Mouse (Mus musculus) cortical plate, adult 2 months (tissue): ENCODE data around the gene Dcst1. TPM values are rescaled to one million over a fixed set of nuclear protein-coding genes. Genes with fewer than 3 reads are reported as not detected.
A peak's percentile ranks its signal among the peaks of the same experiment; 100 is the strongest.

ENCODE experiments used
- H3K27ac ChIP-seq: fragments of 200-500 bp; 2 replicates; pipeline ENCODE4 v1.5.1; 2012; ENCODE audit warnings: low read length, control low read depth, inconsistent platforms; ENCODE audit not compliant: insufficient read depth
- H3K4me1 ChIP-seq: fragments of 200-500 bp; 2 replicates; pipeline ENCODE4 v1.6.1; 2011; ENCODE audit warnings: low read length; ENCODE audit not compliant: control insufficient read depth, insufficient read depth
- H3K4me3 ChIP-seq: fragments of 200-500 bp; 2 replicates; pipeline ENCODE4 v1.5.1; 2011; ENCODE audit warnings: mild to moderate bottlenecking, low read length, control low read depth; ENCODE audit not compliant: insufficient read depth
- CTCF ChIP-seq: fragments of 200-500 bp; IDR thresholded peaks from 2 replicates; pipeline ENCODE4 v1.5.1; 2011; ENCODE audit warnings: mild to moderate bottlenecking, control low read depth, low read length; ENCODE audit not compliant: insufficient read depth; ENCODE audit errors: extremely low read depth
- POLR2A ChIP-seq: fragments of 200-500 bp; IDR thresholded peaks from 2 replicates; pipeline ENCODE4 v1.6.1; 2011; ENCODE audit warnings: mild to moderate bottlenecking, low read length, control low read depth; ENCODE audit not compliant: insufficient read depth; ENCODE audit errors: extremely low read depth
- polyA plus RNA-seq: library from polyadenylated mRNA; depleted of rRNA; stranded (reverse); fragments of >200 nt; gene quantifications from 2 replicates; pipeline ENCODE4 v1.2.3, GENCODE M21; 2012

The Dcst1 gene
- polyA plus RNA-seq, 1 experiment = not detected

DNA sequence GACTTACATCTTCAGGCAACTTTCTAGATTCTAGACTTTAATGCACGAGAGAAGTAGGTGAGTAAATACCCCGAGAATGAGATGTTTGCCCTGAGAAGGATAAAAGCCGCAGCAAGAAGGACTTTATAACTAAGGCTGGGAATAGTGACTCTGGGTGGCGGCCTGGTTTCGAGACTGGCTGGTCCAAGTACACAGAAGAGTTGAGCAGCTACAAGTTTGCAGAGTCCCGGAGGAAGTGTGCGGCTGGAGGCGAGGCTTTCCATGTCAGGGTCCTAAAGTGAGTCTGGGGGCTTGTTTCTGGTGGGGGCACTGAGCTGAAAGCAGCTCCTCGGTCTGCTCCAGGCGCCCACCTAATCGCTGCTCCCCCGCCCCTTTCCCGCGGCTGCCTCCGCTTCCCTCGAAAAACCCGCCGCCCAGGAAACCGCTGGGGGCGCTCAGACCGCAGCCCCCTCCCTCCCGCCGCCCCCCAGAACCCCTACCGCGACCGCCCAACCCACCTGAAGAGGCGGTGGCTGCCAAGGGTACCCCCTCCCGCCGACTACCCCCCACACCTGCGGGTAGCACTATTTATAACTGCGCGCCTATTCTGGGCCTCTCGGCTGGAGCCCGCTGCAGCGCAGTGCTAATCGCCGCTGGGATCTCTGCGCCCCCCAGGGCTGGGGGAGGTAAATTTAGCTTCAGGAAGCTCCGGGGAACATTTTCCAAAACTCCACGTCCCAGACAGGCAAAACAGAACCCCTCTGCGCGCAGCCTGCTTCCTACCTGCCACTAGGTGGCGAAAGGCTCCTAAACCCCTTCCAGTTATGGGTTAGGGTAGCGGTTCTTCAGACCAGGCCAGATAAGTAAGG is 31.0 kb upstream of the Dcst1 start:
- Histone ChIP-seq H3K4me3 (peak overlapping the region; percentile 56), H3K4me1 (peaks cover 5% of the 10 kb centered on the region), H3K27ac (no peak overlapping the region)
- no peak for TF ChIP-seq POLR2A
- TF ChIP-seq CTCF = peak; percentile 78

- TF ChIP-seq POLR2A = no peak
- no peak for TF ChIP-seq CTCF
- Histone ChIP-seq H3K27ac (peak overlapping the region; percentile 47; the same call in 1 of the 2 replicates), H3K4me1 (peaks cover 5% of the 10 kb centered on the region), H3K4me3 (peak overlapping the region; percentile 56; the same call in 1 of the 2 replicates)
Measured at GRCm38 (mm10) chr3:89395419-89395805, 30.4 kb upstream of the Dcst1 start.

- H3K4me1 ChIP-seq = peaks cover 5% of the 10 kb centered on the region
- H3K27ac ChIP-seq = peak overlapping the region; percentile 47; the same call in 1 of the 2 replicates
- peak overlapping the region; percentile 56 for H3K4me3 ChIP-seq
Measured at GRCm38 (mm10) chr3:89394894-89395256, 29.8 kb upstream of the Dcst1 start.

GRCm38 (mm10) chr3:89394006-89394893 is 29.2 kb upstream of the Dcst1 start, which contains the start of gene Zbtb7b:
TSS of gene Zbtb7b (minus strand) at chr3:89394776.
- H3K4me3 ChIP-seq = peak within 1 kb of the TSS; percentile 56
- H3K4me1 ChIP-seq = peaks cover 5% of the 10 kb centered on the region
- TF ChIP-seq CTCF = no peak
- no peak for TF ChIP-seq POLR2A
- peak within 1 kb of the TSS; percentile 85 for H3K27ac ChIP-seq

More at GRCm38 (mm10) chr3:89394894-89395256, 29.8 kb upstream of the Dcst1 start:
- TF ChIP-seq POLR2A (0 out of 2 replicates have a peak, but pooled peaks have one; percentile 26), CTCF (no peak)

GRCm38 (mm10) chr3:89393605-89394004 is 28.6 kb upstream of the Dcst1 start:
- TF ChIP-seq CTCF (no peak), POLR2A (peak; percentile 55)
- Histone ChIP-seq H3K4me3 (peak overlapping the region; percentile 56), H3K27ac (peak overlapping the region; percentile 85), H3K4me1 (peaks cover 5% of the 10 kb centered on the region)

- Histone ChIP-seq H3K27ac (0 out of 2 replicates have a peak overlapping the region, but pooled peaks have one; percentile 51), H3K4me3 (peak overlapping the region; percentile 56), H3K4me1 (peaks cover 5% of the 10 kb centered on the region)
- TF ChIP-seq POLR2A (no peak), CTCF (no peak)
Measured at GRCm38 (mm10) chr3:89392871-89393311, 27.8 kb upstream of the Dcst1 start.

DNA sequence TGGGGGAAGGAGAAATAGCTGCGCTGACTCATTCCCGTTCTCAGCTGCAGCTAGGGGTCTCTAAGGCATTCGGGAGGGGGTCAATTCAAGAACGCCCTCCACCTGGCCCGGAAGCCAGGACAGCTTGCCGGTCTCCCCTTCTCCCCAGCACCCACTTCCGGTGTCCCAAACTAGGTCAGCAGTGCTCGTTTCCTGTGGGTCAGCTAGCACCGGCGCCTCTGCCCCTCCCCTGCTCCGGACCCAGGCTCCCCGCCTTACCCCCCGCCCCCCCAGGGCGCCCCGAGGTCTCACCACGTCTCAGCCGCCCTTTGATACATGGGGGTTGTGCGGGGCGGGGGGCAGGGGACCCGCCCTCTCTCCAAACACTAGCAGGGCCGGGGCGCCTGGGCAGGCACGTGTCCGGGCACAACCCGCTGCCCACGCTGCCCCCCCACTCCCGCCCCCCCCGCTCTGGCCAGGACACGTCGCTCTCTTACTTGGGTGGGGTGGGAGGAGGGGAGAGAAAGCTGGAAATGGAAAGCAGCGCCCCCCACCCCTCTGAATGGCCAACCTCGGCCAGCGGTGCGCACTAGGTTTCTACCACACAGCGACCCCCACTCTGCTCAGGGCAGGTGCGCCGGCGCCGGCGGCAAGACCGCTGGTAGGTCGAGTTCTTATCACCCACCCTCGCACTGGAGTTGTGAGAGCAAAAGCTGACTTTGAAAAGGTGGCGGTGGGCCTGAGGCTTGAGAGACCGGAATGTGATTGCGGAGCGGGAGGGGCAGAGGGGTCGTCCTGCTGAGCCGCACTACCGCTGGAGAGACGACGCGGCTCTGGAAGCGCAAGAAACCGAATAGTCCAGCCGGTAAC is 26.8 kb upstream of the Dcst1 start:
- Histone ChIP-seq H3K27ac (peak overlapping the region; percentile 91), H3K4me1 (peaks cover 5% of the 10 kb centered on the region), H3K4me3 (peak overlapping the region; percentile 56)
- TF ChIP-seq POLR2A (no peak), CTCF (no peak)

DNA sequence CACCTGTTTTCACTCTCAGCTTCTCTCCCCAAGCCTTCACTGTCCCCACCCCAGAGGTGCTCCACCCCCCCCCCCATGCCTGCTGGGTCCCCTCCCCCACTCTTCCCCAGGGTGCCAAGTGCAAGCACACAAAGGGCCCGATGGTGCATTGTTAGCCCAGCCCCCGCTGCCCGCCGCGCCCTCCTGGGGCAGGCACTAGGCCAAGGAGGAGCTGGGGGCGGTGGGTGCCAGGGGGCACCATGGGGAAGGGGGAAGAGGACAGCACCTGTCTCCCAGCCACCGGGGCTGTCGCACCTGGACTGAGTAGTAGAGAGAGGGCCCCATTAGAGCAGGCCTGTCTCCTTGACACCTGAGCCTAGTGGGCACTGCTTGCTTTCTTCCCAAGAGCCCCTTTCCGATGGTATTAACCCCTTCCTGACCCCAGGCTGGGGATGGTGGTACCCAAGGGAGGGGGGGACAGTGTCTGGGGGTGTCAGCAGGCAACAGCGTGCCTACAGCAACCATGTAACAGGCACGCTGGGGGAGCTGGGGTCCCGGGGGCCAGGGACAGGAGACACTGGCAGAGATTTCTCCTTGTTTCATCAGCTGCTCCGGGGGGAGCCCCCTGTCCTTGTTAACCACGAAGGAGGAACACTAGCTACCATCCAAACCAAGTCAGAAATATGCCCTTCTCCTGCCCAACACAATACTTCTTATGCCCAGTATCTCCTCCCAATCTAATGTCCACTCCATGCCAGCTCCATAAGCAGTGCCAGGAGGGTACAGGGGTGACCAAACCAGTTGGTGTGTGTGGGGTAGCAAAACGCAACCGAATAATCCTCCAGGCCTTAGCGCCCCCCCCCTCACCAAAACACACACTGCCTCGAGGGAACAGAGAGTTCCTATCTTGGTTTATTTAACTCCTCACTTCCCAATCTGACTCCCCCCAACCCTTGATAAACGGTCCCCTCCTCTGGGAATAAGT is 25.9 kb upstream of the Dcst1 start:
- Histone ChIP-seq H3K4me1 (peaks cover 5% of the 10 kb centered on the region), H3K4me3 (peak overlapping the region; percentile 56), H3K27ac (peak overlapping the region; percentile 90)
- TF ChIP-seq POLR2A (no peak), CTCF (no peak)
